Mouse (Mus musculus) embryonic facial prominence, embryonic 14.5 days (tissue): ENCODE measurements around the gene Tnks1bp1. TPM values are rescaled to one million over a fixed set of nuclear protein-coding genes. Genes with fewer than 3 reads are reported as not detected.

ENCODE experiments used
- ATAC-seq: fragments of 200-750 bp; cut with Nextera tagmentation; 2 replicates; pipeline ENCODE4 v1.8.0; 2017; ENCODE audit warnings: low read depth, moderate number of reproducible peaks, moderate TSS enrichment
- DNase-seq: peaks from one replicate; pipeline ENCODE4 v3.0.0-alpha.2; 2015; ENCODE audit warnings: low spot score
- H3K27ac ChIP-seq: fragments of 300-500 bp; sonication (generic); replicated peaks from 2 replicates; pipeline ENCODE4 v1.5.1; 2014; ENCODE audit warnings: low read depth, mild to moderate bottlenecking, low read length, moderate library complexity
- H3K27me3 ChIP-seq: fragments of 300-500 bp; sonication (generic); replicated peaks from 2 replicates; pipeline ENCODE4 v1.6.1; 2014; ENCODE audit warnings: low read length; ENCODE audit not compliant: control insufficient read depth, insufficient read depth
- H3K36me3 ChIP-seq: fragments of 300-500 bp; sonication (generic); 2 replicates; pipeline ENCODE4 v1.6.1; 2014; ENCODE audit warnings: low read length, mixed read lengths; ENCODE audit not compliant: control insufficient read depth, insufficient read depth
- H3K4me1 ChIP-seq: fragments of 300-500 bp; sonication (generic); 2 replicates; pipeline ENCODE4 v1.6.1; 2014; ENCODE audit warnings: antibody characterized with exemption, low read length; ENCODE audit not compliant: control insufficient read depth, insufficient read depth
- H3K4me2 ChIP-seq: fragments of 300-500 bp; sonication (generic); 2 replicates; pipeline ENCODE4 v1.6.1; 2014; ENCODE audit warnings: low read depth, mild to moderate bottlenecking, low read length, moderate library complexity, mixed read lengths
- H3K4me3 ChIP-seq: fragments of 300-500 bp; sonication (generic); 2 replicates; pipeline ENCODE4 v1.5.1; 2014; ENCODE audit warnings: low read depth, mild to moderate bottlenecking, low read length
- H3K9ac ChIP-seq: fragments of 300-500 bp; sonication (generic); 2 replicates; pipeline ENCODE4 v1.6.1; 2014; ENCODE audit warnings: low read depth, mild to moderate bottlenecking, low read length, moderate library complexity, mixed read lengths
- H3K9me3 ChIP-seq: fragments of 300-500 bp; sonication (generic); 2 replicates; pipeline ENCODE4 v1.6.1; 2016; ENCODE audit warnings: low read length; ENCODE audit not compliant: control insufficient read depth
- WGBS: fragments of 180-500 bp; shearing (Covaris S2); extraction: QIAGEN DNeasy Blood & Tissue Kit; methylation state at CpG from one replicate; pipeline ENCODE4 v1.1.7; 2014; 5-methylcytosine and 5-hydroxymethylcytosine counted together
- polyA plus RNA-seq: library from polyadenylated mRNA; unstranded; fragments of >200 nt; fragmentation: Nextera tagmentation; extraction: Ambion mirVana; gene quantifications from 2 replicates; pipeline ENCODE4 v1.2.1, GENCODE M21; 2014

The Tnks1bp1 gene
- polyA plus RNA-seq, 1 experiment from 2014 or later, result 14.7 TPM

DNA sequence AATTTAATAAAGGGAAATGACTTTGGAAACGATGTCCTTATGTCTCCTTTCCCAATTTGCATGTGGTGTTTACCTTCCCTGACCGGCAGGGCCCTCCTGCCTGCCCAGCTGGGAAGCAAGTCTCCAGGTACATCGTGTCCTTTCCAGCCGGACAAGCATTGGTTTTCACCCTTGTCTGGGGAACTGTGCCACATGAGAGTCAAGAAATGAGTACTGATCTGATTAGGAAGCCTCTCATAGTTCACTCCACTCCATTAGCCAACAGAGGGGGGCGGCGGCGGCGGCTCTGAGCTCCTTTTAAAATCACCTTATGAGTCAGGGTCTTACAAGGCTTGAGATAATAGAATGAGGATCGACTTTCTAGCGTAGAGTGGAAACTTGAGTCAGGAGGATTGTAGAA lies 741 bp upstream of the Tnks1bp1 start:
- WGBS, result 43% methylated on average over 10 of the region's 10 CpGs
- H3K36me3 ChIP-seq, result peaks cover 55% of the 10 kb centered on the region
- no peak for DNase-seq

GRCm38 (mm10) chr2:85048168-85048751 lies 438 bp downstream of the Tnks1bp1 start:
- Histone ChIP-seq H3K4me1 (peaks cover 17% of the 10 kb centered on the region), H3K4me2 (peak overlapping the region; percentile 76), H3K9me3 (no peaks in the 10 kb centered on the region), H3K4me3 (peak overlapping the region; percentile 69), H3K36me3 (peaks cover 55% of the 10 kb centered on the region), H3K27me3 (no peaks in the 10 kb centered on the region), H3K9ac (peak overlapping the region; percentile 80), H3K27ac (peak overlapping the region; percentile 97)
- DNase-seq, result peak; percentile 92
- 1% methylated on average over 20 of the region's 44 CpGs for WGBS
- peak; percentile 70 for ATAC-seq

More for the DNA sequence above, 741 bp upstream of the Tnks1bp1 start:
- Histone ChIP-seq H3K9ac (peak overlapping the region; percentile 80; the same call in 1 of the 2 replicates), H3K4me2 (peak overlapping the region; percentile 76), H3K9me3 (no peaks in the 10 kb centered on the region), H3K27ac (peak overlapping the region; percentile 97), H3K4me3 (peak overlapping the region; percentile 69), H3K4me1 (peaks cover 17% of the 10 kb centered on the region), H3K27me3 (no peaks in the 10 kb centered on the region)
- no peak for ATAC-seq

GRCm38 (mm10) chr2:85049277-85049676 lies 1.5 kb downstream of the Tnks1bp1 start:
- H3K27me3 ChIP-seq, result no peaks in the 10 kb centered on the region
- H3K4me3 ChIP-seq, result peak overlapping the region; percentile 69
- no peaks in the 10 kb centered on the region for H3K9me3 ChIP-seq
- peaks cover 55% of the 10 kb centered on the region for H3K36me3 ChIP-seq
- ATAC-seq (no peak), DNase-seq (peak; percentile 83)
- peak overlapping the region; percentile 97 for H3K27ac ChIP-seq
- peak overlapping the region; percentile 80 for H3K9ac ChIP-seq
- H3K4me2 ChIP-seq, result peak overlapping the region; percentile 76
- H3K4me1 ChIP-seq, result peaks cover 17% of the 10 kb centered on the region
- 46% methylated on average over 4 of the region's 4 CpGs for WGBS

- peak overlapping the region; percentile 64 for H3K9ac ChIP-seq
- peaks cover 17% of the 10 kb centered on the region for H3K4me1 ChIP-seq
- ATAC-seq, result peak; percentile 55
- peak overlapping the region; percentile 97 for H3K27ac ChIP-seq
- peak; percentile 95 for DNase-seq
- WGBS, result 3% methylated on average over 9 of the region's 10 CpGs
- H3K36me3 ChIP-seq, result peaks cover 55% of the 10 kb centered on the region
- no peaks in the 10 kb centered on the region for H3K9me3 ChIP-seq
- H3K4me3 ChIP-seq, result peak overlapping the region; percentile 69
- no peaks in the 10 kb centered on the region for H3K27me3 ChIP-seq
- H3K4me2 ChIP-seq, result peak overlapping the region; percentile 76
Measured at GRCm38 (mm10) chr2:85050001-85050634, 2.3 kb downstream of the Tnks1bp1 start.

- ATAC-seq (no peak), DNase-seq (peak; percentile 53)
- Histone ChIP-seq H3K36me3 (peaks cover 55% of the 10 kb centered on the region), H3K4me3 (peak overlapping the region; percentile 69), H3K27ac (peak overlapping the region; percentile 97), H3K9ac (peak overlapping the region; percentile 64), H3K4me2 (peak overlapping the region; percentile 76), H3K4me1 (peaks cover 17% of the 10 kb centered on the region), H3K27me3 (no peaks in the 10 kb centered on the region), H3K9me3 (no peaks in the 10 kb centered on the region)
- WGBS, result 34% methylated on average over 9 of the region's 9 CpGs
Measured at GRCm38 (mm10) chr2:85050746-85051145, 2.9 kb downstream of the Tnks1bp1 start.

DNA sequence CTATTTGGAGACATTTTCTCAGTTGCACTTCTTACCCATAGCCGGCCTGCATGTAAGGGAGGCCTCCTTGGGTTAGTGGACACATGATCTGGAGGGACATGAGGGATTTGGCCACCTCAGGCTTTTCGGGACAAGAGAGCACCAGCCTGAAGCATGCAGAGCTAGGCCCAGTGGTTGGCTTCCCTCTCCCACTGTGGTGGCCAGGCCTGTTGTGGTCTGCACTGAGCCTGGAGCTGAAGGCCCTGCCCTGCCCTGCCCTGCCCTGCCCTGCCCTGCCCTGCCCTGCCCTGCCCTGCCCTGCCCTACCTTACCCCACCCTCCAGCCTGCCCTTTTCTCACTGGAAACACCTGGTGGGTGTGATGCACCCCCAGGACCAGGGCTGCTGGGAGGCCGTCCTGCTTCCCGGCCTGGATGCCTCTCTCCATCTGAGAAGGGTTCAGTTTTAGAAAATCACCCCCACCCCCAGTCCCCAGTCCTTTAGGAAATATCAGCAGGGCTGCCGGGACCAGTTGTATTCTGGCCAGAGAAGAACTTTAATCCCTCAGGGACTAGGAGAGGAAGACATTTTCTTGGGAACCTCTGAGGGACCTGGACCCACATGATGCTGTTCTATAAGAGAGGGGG lies 5.5 kb downstream of the Tnks1bp1 start:
- H3K4me1 ChIP-seq, result peaks cover 17% of the 10 kb centered on the region
- WGBS, result 84% methylated on average over 5 of the region's 5 CpGs

DNA sequence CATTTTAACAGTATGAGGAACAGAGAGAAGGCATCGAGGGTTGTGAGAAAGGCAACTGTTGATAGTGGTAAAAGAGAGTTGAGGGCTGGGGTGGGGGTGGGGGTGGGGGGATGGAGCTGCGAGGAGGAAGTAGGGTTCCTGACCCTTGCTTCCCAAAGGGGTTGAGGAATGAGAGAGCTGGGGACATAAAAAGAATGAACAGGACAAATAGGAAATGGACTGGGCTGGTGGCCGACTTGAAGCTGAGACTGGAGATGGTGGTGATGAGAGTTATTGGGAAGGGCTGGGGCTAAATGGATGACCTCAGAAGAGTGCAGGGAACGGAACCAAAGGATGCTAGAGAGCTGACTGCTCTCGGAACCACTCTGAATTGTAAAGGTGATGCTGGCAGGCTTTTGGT lies 8.9 kb downstream of the Tnks1bp1 start:
- Histone ChIP-seq H3K9me3 (no peaks in the 10 kb centered on the region), H3K4me2 (no peak overlapping the region), H3K27me3 (no peaks in the 10 kb centered on the region), H3K4me1 (peaks cover 16% of the 10 kb centered on the region), H3K4me3 (no peak overlapping the region), H3K9ac (no peak overlapping the region), H3K27ac (no peak overlapping the region), H3K36me3 (peaks cover 91% of the 10 kb centered on the region)
- DNase-seq (no peak), ATAC-seq (no peak)
- WGBS, result 49% methylated on average over 5 of the region's 5 CpGs

More for the DNA sequence above, 5.5 kb downstream of the Tnks1bp1 start:
- no peaks in the 10 kb centered on the region for H3K9me3 ChIP-seq
- DNase-seq, result no peak
- H3K36me3 ChIP-seq, result peaks cover 67% of the 10 kb centered on the region
- no peak for ATAC-seq
- no peak overlapping the region for H3K4me2 ChIP-seq
- no peak overlapping the region for H3K27ac ChIP-seq
- H3K4me3 ChIP-seq, result no peak overlapping the region
- no peaks in the 10 kb centered on the region for H3K27me3 ChIP-seq
- H3K9ac ChIP-seq, result no peak overlapping the region

DNA sequence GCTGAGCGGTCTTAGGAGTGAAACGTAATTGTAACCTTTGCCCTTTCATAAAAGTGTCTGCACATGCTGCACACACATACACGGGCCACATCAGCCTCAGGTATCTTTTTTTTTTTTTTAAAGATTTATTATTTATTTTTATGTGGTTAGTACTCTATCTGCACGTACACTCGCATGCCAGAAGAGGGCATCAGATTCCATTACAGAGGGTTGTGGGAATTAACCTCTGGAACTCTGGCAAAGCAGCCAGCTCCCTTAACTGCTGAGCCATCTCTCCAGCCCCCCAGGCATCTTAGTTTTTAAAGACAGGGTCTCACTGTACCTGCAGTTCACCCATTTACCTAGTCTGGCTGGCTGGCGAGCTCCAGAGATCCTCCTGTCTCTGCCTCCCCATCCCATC lies 11.9 kb downstream of the Tnks1bp1 start:
- no peak overlapping the region for H3K4me2 ChIP-seq
- 90% methylated on average over 6 of the region's 6 CpGs for WGBS
- peaks cover 16% of the 10 kb centered on the region for H3K4me1 ChIP-seq
- H3K36me3 ChIP-seq, result peaks cover 91% of the 10 kb centered on the region
- H3K4me3 ChIP-seq, result no peak overlapping the region
- no peaks in the 10 kb centered on the region for H3K9me3 ChIP-seq
- H3K9ac ChIP-seq, result no peak overlapping the region
- H3K27ac ChIP-seq, result peak overlapping the region; percentile 70
- DNase-seq (no peak), ATAC-seq (no peak)
- H3K27me3 ChIP-seq, result no peaks in the 10 kb centered on the region
